Mouse (Mus musculus): ENCODE data around the gene Bcl2a1d.
"Not testable (repeated sequence)": the region's sequence is repeated elsewhere in the genome, so short reads cannot be mapped to it uniquely, and the experiment has no call there.

GRCm38 (mm10) chr9:88732334-88732733, 620 bp upstream of the Bcl2a1d start:
- not testable (repeated sequence) for TF ChIP-seq ZNF384 (IDR thresholded peaks at IDR 0.05; ENCODE audit: low read depth, low read length); CHD2 (IDR thresholded peaks at IDR 0.05; ENCODE audit: low read depth, low read length); HCFC1 (IDR thresholded peaks at IDR 0.05; ENCODE audit: borderline replicate concordance, insufficient read depth, low read length)

Measured in ES-E14 (cell line).